Mouse (Mus musculus): ENCODE measurements around the gene Oas1g. TPM values are rescaled to one million over a fixed set of nuclear protein-coding genes. Genes with fewer than 3 reads are reported as not detected.
A peak's percentile ranks its signal among the peaks of the same experiment; 100 is the strongest.

Gene Oas1g
- total RNA-seq, 2 experiments from 2014 or later: not detected

DNA sequence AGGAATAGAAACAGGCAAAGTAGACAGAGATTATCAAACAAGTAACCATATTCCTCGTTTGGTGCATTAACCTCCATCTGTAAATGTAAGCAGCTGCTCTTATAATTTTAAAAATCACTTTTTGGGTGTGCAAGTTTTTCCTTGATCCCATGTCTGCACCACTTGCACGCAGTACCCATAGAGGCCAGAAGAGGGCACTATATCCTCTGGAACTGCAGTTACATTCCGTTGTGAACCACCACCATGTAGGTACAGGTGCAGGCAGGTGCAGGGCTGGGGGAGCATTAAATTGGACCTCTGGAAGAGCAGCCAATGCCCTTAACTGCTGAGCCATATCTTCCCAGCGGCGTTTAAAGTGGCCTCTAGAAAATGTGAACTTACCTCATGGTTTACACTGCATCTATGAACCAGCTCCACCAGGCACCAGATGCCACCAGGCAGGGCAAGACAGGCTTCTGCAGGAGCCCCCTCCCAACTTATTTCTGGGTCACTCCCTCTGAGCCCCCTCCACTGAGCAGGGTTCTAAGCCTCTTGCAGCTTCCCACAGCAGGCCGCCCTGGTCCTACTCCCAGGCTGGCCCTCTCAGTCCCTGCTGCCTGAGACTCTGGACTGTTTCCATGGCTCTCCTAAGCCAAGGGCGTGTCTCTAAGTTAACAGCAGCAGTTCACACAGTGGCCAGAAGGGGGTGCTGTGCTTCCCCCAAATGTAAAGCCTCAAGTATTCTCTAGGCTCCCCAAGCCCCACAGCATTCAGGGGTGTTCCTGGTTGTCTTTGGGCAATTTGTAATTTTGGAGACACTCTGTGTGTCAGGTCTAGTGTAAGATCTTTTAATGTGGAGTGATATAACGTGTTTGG, 50.5 kb downstream of the Oas1g start:
- DNase-seq (ENCODE audit: low spot score in 2 of 2): peak; percentile 46 to 54
- intact Hi-C loops (cut with DNase I): loop anchor here (5.0 kb wide), 1 partner anchor 90 kb away; no protein-coding TSS in a partner anchor

DNA sequence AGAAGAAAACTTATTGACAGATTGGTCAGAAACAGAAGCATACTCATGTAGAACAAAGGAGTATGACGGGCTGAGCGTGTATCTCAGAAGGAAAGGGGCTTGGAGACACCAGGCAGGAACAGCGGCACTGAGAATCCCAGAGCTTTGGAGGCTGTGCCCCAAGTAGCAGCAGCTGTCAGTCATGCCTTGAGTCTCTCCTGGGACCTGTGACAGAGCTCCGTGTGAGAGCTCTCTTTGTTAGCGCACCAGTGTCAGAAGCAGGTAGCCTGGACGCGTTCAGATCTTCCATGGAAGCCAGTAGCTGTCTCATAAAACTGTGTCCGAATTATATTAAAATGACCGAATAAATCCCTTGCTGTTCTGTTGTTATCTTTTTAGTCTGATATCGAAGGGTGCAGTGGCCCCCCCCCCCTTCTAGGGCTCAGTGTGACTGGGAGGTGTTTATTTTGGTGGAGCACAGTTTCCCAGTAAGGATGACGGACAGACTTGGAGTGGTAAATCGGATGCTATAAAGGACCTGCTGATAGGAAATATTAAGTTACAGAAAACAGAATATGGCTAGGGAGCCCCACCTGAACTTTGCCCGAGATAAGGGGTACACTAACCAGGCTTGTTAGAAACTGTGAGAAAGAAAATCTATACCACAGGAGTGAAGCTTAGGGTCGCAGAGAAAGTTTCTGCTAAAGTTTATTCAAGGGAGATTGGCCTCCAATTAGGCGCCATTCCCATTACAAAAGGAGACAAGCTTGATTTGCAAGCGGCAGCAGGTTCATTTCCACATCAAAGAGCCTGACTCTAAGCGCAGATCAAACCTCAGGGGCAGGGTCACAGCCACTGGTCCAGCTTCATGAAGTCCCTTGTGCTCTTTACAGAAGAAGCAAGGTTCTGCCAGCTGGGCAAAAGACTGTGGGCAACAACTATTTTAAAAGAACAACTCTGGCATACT, 53.8 kb downstream of the Oas1g start:
- intact Hi-C loops (cut with DNase I): no loop called here
- no peak for DNase-seq (ENCODE audit: low spot score in 2 of 2)

DNA sequence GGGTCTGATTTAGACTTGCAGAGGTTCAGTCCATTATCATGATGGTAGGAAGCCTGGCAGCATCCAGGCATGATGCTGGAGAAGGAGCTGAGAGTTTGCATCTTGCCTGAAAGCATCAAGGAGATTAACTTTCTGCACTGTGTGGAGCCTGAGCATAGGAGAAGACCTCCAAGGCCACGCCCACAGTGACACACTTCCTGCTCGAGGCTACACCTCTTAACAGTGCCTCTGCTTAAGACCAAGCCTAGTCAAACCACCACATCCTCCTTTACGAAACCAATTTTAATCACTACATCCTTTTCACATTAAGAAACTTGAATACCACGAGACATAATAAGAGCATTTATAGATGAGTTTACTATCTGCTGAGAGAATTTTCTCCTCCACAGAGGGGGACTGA, 56.4 kb downstream of the Oas1g start:
- DNase-seq (ENCODE audit: low spot score in 2 of 2): no peak
- intact Hi-C loops (cut with DNase I): no loop called here

Small RNAs within 50 kb of the gene (microRNA-seq; reads per million reads assigned to microRNA genes)
- gene Gm22907: 0 reads per million in 2 experiments

Other genes with a start within 250 kb of the Oas1g start
- 100 to 1,000 TPM in 1 of 2 experiments, 10 to 100 TPM in 1; 94.2 to 107 TPM for gene Rasal1, start 238.8 kb downstream of the Oas1g start, total RNA-seq (2021)
- gene Dtx1, start 175.7 kb downstream of the Oas1g start, total RNA-seq (2021): 10 to 100 TPM; 72.6 to 80.1 TPM
- under 1 TPM in 1 of 2 experiments, not detected in 1; 0.40 TPM for gene Oas2, start 137.8 kb downstream of the Oas1g start, total RNA-seq (2021)
- not detected for gene Oas3, start 110.0 kb downstream of the Oas1g start, total RNA-seq (2021)
- not detected for gene Oas1e, start 92.1 kb downstream of the Oas1g start, total RNA-seq (2021)
- under 1 TPM; 0.59 to 0.87 TPM for gene Oas1c, start 75.1 kb downstream of the Oas1g start, total RNA-seq (2021)
- not detected for gene Oas1f, start 40.2 kb downstream of the Oas1g start, total RNA-seq (2021)
- not detected for gene Oas1h, start 26.2 kb downstream of the Oas1g start, total RNA-seq (2021)
- under 1 TPM; 0.37 to 0.40 TPM for gene Oas1a, start 19.9 kb upstream of the Oas1g start, total RNA-seq (2021)
- not detected for gene Oas1d, start 26.9 kb upstream of the Oas1g start, total RNA-seq (2021)
- gene Rph3a, start 122.5 kb upstream of the Oas1g start, total RNA-seq (2021): 100 to 1,000 TPM; 252 to 253 TPM